Mouse (Mus musculus): ENCODE data around the gene Slc37a1. TPM values are rescaled to one million over a fixed set of nuclear protein-coding genes. Genes with fewer than 3 reads are reported as not detected.

Gene Slc37a1
- polyA plus RNA-seq, 1 experiment from 2014 or later, result 5.9 TPM

DNA sequence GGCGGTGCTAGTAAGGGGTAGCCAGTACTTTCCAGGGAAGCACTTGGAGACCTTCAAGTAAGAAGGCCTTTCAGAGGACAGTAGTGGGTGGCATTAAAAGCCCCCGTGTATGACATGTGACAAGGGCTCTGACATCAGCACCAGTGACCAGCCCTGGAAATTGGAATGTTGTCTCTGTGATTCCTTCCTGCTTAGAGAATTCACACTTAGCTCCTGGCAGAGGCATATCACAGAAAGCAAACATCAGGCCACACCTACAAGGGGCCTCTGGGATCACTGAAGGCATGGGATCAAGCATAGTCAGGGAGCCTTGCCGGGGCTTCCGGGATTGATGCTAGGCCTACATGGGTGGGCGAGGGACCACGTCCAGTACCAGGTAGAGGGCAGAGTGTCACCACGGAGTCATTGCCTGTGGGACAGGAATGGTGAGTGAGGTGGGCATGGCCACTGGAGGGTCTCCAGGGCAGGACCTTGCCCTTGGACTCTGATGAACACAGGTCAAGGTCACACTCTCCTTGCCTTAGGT lies 21.8 kb downstream of the Slc37a1 start:
- no peak overlapping the region for H3K4me2 ChIP-seq
- H3K27me3 ChIP-seq (ENCODE audit: insufficient read depth, low read length), result no peaks in the 10 kb centered on the region
- 80% methylated on average over 7 of the region's 7 CpGs for WGBS
- TF ChIP-seq CTCF (IDR thresholded peaks at IDR 0.05; ENCODE audit: low read depth), result no peak
- no peak overlapping the region for H3K27ac ChIP-seq (ENCODE audit: low read depth)
- no peaks in the 10 kb centered on the region for H3K36me3 ChIP-seq (ENCODE audit: insufficient read depth)
- no peak overlapping the region for H3K9ac ChIP-seq
- 0 out of 2 replicates have a peak, but pooled peaks cover 5% of the 10 kb centered on the region for H3K4me1 ChIP-seq (ENCODE audit: insufficient read depth)
- H3K9me3 ChIP-seq (ENCODE audit: low read depth, low read length), result no peaks in the 10 kb centered on the region
- no peak for ATAC-seq (ENCODE audit: insufficient read depth)
- DNase-seq, result no peak
- H3K4me3 ChIP-seq (ENCODE audit: low read depth, low read length), result no peak overlapping the region

DNA sequence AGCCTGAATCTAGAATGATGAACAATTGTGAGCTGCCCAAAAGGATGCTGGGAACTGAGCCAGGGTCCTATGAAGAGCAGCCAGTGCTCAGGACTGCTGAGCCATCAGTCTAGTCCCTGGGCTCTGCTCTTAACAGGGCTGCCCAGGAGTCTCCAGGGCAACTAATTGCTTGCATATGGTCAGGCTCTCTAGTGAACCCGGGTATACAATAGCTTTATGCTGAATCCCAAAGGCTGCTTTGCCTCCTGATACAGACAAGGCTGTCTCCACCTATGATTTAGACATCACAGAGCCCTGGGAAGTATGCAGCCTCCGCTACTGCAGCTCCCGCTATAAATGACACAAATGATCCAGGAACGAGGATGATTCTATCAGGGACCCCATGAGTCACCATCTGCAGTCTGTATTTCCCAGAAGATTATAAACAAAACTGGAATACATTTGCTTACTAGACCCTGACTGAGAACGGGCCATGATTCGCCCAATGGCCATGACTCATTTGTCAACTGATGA lies 22.7 kb downstream of the Slc37a1 start:
- WGBS, result 38% methylated on average over 6 of the region's 6 CpGs
- Histone ChIP-seq H3K27me3 (ENCODE audit: insufficient read depth, low read length) (no peaks in the 10 kb centered on the region), H3K4me2 (no peak overlapping the region), H3K9ac (no peak overlapping the region), H3K36me3 (ENCODE audit: insufficient read depth) (no peaks in the 10 kb centered on the region), H3K27ac (ENCODE audit: low read depth) (no peak overlapping the region), H3K9me3 (ENCODE audit: low read depth, low read length) (no peaks in the 10 kb centered on the region), H3K4me1 (ENCODE audit: insufficient read depth) (0 out of 2 replicates have a peak, but pooled peaks cover 5% of the 10 kb centered on the region), H3K4me3 (ENCODE audit: low read depth, low read length) (no peak overlapping the region)
- no peak for ATAC-seq (ENCODE audit: insufficient read depth)
- TF ChIP-seq CTCF (IDR thresholded peaks at IDR 0.05; ENCODE audit: low read depth), result no peak
- DNase-seq, result no peak

DNA sequence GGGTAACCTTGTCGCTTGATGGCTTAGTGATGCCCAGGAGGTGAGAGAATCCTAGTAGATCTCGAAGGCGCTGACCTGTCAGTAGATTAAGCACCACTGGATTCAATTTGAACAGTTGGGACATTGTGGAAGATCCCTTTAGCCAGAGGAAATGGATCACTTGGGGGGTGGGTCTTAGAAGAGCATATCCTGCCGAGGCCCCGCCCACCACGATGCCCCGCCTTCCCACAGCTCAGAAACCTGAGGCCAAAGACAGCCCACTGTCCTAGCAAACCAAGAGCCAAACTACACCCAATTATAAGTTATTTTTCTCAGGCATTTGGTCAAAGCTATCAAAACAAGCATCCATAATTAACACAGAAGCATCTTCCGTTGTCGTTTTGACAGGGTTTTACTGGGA lies 24.5 kb downstream of the Slc37a1 start:
- TF ChIP-seq CTCF (IDR thresholded peaks at IDR 0.05; ENCODE audit: low read depth), result no peak
- no peak overlapping the region for H3K4me3 ChIP-seq (ENCODE audit: low read depth, low read length)
- DNase-seq (no peak), ATAC-seq (ENCODE audit: insufficient read depth) (no peak)
- H3K27me3 ChIP-seq (ENCODE audit: insufficient read depth, low read length), result no peaks in the 10 kb centered on the region
- no peaks in the 10 kb centered on the region for H3K36me3 ChIP-seq (ENCODE audit: insufficient read depth)
- H3K4me1 ChIP-seq (ENCODE audit: insufficient read depth), result no peaks in the 10 kb centered on the region
- no peak overlapping the region for H3K9ac ChIP-seq
- no peaks in the 10 kb centered on the region for H3K9me3 ChIP-seq (ENCODE audit: low read depth, low read length)
- no peak overlapping the region for H3K4me2 ChIP-seq
- WGBS, result 73% methylated on average over 9 of the region's 9 CpGs
- H3K27ac ChIP-seq (ENCODE audit: low read depth), result no peak overlapping the region

DNA sequence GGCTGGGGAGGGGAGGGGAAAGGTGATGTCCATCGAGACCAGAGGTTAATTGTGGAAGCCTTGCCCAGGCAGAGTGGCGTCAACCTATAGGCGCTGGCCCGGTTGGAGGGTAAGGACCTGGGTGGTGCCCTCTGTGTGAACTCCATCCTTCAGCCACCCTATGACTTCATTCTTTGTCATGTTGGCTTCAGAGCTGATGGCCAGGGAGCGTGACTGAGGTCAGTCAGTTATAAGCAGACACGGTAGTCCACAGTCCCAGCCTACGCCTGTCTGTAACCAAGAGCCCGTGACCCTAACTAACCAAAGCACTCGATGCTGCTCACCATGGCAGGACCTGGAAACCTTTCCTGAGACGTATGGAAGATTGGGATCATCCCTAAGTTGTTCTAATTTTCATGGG lies 26.1 kb downstream of the Slc37a1 start:
- Histone ChIP-seq H3K9ac (no peak overlapping the region), H3K4me2 (no peak overlapping the region), H3K9me3 (ENCODE audit: low read depth, low read length) (no peaks in the 10 kb centered on the region), H3K36me3 (ENCODE audit: insufficient read depth) (no peaks in the 10 kb centered on the region), H3K4me3 (ENCODE audit: low read depth, low read length) (no peak overlapping the region), H3K27ac (ENCODE audit: low read depth) (no peak overlapping the region), H3K27me3 (ENCODE audit: insufficient read depth, low read length) (no peaks in the 10 kb centered on the region), H3K4me1 (ENCODE audit: insufficient read depth) (no peaks in the 10 kb centered on the region)
- TF ChIP-seq CTCF (IDR thresholded peaks at IDR 0.05; ENCODE audit: low read depth), result no peak
- WGBS, result 75% methylated on average over 10 of the region's 10 CpGs
- no peak for ATAC-seq (ENCODE audit: insufficient read depth)
- DNase-seq, result no peak

DNA sequence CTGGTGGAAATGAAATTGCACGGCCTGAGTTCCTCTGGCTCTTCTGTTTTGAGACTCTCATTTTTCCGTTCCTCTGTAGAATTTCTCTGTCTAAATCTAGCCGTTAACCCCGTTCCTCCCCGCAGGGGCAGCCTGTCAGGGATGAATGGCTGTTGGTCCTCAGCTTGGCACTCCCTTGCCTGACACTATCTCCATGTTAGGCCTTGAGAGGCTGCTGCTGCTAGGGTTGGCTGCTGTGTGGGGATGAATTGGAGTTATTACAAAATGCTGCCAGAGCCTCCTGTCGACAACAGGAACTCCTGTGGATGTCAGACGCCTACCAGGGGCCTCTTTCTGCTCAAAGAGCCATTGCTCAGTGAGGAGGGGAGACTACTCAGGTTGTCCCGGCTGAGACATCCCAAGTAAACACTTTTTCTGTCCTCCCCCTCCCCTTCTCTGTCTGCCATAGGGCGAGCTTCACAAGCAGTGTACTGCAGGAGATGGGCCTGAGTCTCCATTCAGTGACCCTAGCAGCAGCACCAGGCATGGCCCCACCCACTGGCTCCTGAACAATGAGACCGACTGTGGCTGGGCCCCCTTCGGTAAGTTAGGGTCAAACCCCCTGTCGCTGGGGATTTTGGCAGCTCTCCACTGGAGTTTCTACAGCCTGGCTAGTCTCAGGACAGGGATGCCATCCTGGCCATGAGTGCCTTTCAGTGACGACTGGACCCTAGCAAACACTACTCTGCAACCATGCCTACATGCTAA lies 28.6 kb downstream of the Slc37a1 start:
- Histone ChIP-seq H3K27me3 (ENCODE audit: insufficient read depth, low read length) (no peaks in the 10 kb centered on the region), H3K4me3 (ENCODE audit: low read depth, low read length) (no peak overlapping the region), H3K9me3 (ENCODE audit: low read depth, low read length) (no peaks in the 10 kb centered on the region), H3K4me2 (no peak overlapping the region), H3K36me3 (ENCODE audit: insufficient read depth) (no peaks in the 10 kb centered on the region), H3K4me1 (ENCODE audit: insufficient read depth) (no peaks in the 10 kb centered on the region), H3K9ac (no peak overlapping the region), H3K27ac (ENCODE audit: low read depth) (no peak overlapping the region; the same call in 1 of the 2 replicates)
- no peak for ATAC-seq (ENCODE audit: insufficient read depth)
- TF ChIP-seq CTCF (IDR thresholded peaks at IDR 0.05; ENCODE audit: low read depth), result no peak
- WGBS, result 26% methylated on average over 13 of the region's 13 CpGs
- DNase-seq, result no peak

DNA sequence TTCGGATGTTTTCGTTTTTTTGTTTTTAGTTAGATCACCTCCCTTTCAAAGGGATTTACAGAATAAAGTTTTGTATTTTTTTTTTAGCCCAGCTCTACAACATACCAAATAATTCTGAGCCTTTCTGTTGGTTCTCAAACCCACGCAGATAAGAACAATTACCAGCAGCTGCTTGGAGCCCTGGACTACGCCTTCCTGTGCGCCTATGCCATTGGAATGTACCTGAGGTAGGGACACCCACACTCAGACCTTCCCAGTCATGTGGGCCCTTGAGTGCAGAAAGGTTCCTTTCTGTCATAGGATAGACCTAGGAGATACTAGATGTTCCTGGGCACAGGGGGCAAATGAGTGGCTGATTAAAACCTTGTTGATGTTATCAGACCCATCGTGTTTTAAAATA lies 29.4 kb downstream of the Slc37a1 start:
- no peaks in the 10 kb centered on the region for H3K36me3 ChIP-seq (ENCODE audit: insufficient read depth)
- H3K4me2 ChIP-seq, result no peak overlapping the region
- H3K27me3 ChIP-seq (ENCODE audit: insufficient read depth, low read length), result no peaks in the 10 kb centered on the region
- no peak for TF ChIP-seq CTCF (IDR thresholded peaks at IDR 0.05; ENCODE audit: low read depth)
- H3K4me1 ChIP-seq (ENCODE audit: insufficient read depth), result no peaks in the 10 kb centered on the region
- 52% methylated on average over 6 of the region's 6 CpGs for WGBS
- H3K9me3 ChIP-seq (ENCODE audit: low read depth, low read length), result no peaks in the 10 kb centered on the region
- DNase-seq (no peak), ATAC-seq (ENCODE audit: insufficient read depth) (no peak)
- no peak overlapping the region for H3K9ac ChIP-seq
- H3K4me3 ChIP-seq (ENCODE audit: low read depth, low read length), result no peak overlapping the region
- H3K27ac ChIP-seq (ENCODE audit: low read depth), result no peak overlapping the region

DNA sequence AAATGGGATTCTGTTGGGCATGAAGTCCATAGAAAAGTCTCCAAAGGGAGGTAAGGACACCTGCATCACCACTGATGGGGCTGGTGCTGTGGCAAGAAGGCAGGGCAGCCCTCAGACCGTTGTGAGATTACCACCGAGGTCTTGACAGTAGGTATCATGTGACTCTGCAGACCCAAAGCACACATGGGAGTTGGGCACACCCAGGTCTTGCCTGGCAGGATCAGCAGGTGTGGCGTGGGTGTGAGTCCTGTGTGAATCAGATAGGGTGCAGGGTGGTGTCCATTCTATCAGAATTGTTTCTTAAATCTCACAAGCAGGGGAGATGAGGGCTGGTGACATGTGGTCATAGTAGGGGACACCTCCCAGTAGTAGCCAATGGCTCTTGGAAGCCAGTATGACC lies 30.4 kb downstream of the Slc37a1 start:
- no peak for TF ChIP-seq CTCF (IDR thresholded peaks at IDR 0.05; ENCODE audit: low read depth)
- no peak overlapping the region for H3K9ac ChIP-seq
- ATAC-seq (ENCODE audit: insufficient read depth) (no peak), DNase-seq (no peak)
- no peaks in the 10 kb centered on the region for H3K36me3 ChIP-seq (ENCODE audit: insufficient read depth)
- WGBS, result 82% methylated on average over 3 of the region's 3 CpGs
- no peaks in the 10 kb centered on the region for H3K9me3 ChIP-seq (ENCODE audit: low read depth, low read length)
- no peak overlapping the region for H3K4me2 ChIP-seq
- no peaks in the 10 kb centered on the region for H3K4me1 ChIP-seq (ENCODE audit: insufficient read depth)
- H3K27ac ChIP-seq (ENCODE audit: low read depth), result no peak overlapping the region
- H3K27me3 ChIP-seq (ENCODE audit: insufficient read depth, low read length), result no peaks in the 10 kb centered on the region
- H3K4me3 ChIP-seq (ENCODE audit: low read depth, low read length), result no peak overlapping the region

Measured in lung, embryonic 14.5 days (tissue).